Mouse (Mus musculus): ENCODE data around the gene Sik1. TPM values are rescaled to one million over a fixed set of nuclear protein-coding genes. Genes with fewer than 3 reads are reported as not detected.

The Sik1 gene
- total RNA-seq, 2 experiments from 2014 or later, result 23.5 to 27.8 TPM

- no peak for DNase-seq (ENCODE audit: low spot score)
These were observed 21.2 kb upstream of the Sik1 start for GRCm38 (mm10) chr17:31876775-31877174.

GRCm38 (mm10) chr17:31875326-31875930, 19.8 kb upstream of the Sik1 start:
- DNase-seq (ENCODE audit: low spot score), result no peak

GRCm38 (mm10) chr17:31874691-31875090, 19.1 kb upstream of the Sik1 start:
- DNase-seq (ENCODE audit: low spot score), result no peak

GRCm38 (mm10) chr17:31873973-31874372, 18.4 kb upstream of the Sik1 start:
- DNase-seq (ENCODE audit: low spot score), result peak; percentile 71

- no peak for DNase-seq (ENCODE audit: low spot score)
These were observed 17.7 kb upstream of the Sik1 start for GRCm38 (mm10) chr17:31873185-31873870.

- no peak for DNase-seq (ENCODE audit: low spot score)
These were observed 17.2 kb upstream of the Sik1 start for GRCm38 (mm10) chr17:31872826-31873165.

GRCm38 (mm10) chr17:31871968-31872825, 16.6 kb upstream of the Sik1 start:
- no peak for DNase-seq (ENCODE audit: low spot score)

- no peak for DNase-seq (ENCODE audit: low spot score)
These were observed 15.4 kb upstream of the Sik1 start for GRCm38 (mm10) chr17:31870931-31871421.

GRCm38 (mm10) chr17:31870446-31870845, 14.8 kb upstream of the Sik1 start:
- DNase-seq (ENCODE audit: low spot score), result no peak

GRCm38 (mm10) chr17:31868076-31868475, 12.5 kb upstream of the Sik1 start:
- DNase-seq (ENCODE audit: low spot score), result no peak

- DNase-seq (ENCODE audit: low spot score), result no peak
These were observed 11.5 kb upstream of the Sik1 start for GRCm38 (mm10) chr17:31867061-31867460.

- DNase-seq (ENCODE audit: low spot score), result no peak
These were observed 10.0 kb upstream of the Sik1 start for GRCm38 (mm10) chr17:31865636-31866035.

- DNase-seq (ENCODE audit: low spot score), result no peak
These were observed 9.3 kb upstream of the Sik1 start for GRCm38 (mm10) chr17:31864666-31865450.

GRCm38 (mm10) chr17:31863151-31863815, 7.7 kb upstream of the Sik1 start:
- DNase-seq (ENCODE audit: low spot score), result no peak

GRCm38 (mm10) chr17:31862136-31862535, 6.5 kb upstream of the Sik1 start:
- DNase-seq (ENCODE audit: low spot score), result no peak

GRCm38 (mm10) chr17:31861661-31862060, 6.1 kb upstream of the Sik1 start:
- DNase-seq (ENCODE audit: low spot score), result no peak

GRCm38 (mm10) chr17:31860856-31861255, 5.3 kb upstream of the Sik1 start:
- DNase-seq (ENCODE audit: low spot score), result no peak

GRCm38 (mm10) chr17:31859367-31859766, 3.8 kb upstream of the Sik1 start:
- no peak for DNase-seq (ENCODE audit: low spot score)

GRCm38 (mm10) chr17:31858786-31859185, 3.2 kb upstream of the Sik1 start:
- DNase-seq (ENCODE audit: low spot score), result no peak

- no peak for DNase-seq (ENCODE audit: low spot score)
These were observed 2.4 kb upstream of the Sik1 start for GRCm38 (mm10) chr17:31857903-31858426.

- no peak for DNase-seq (ENCODE audit: low spot score)
These were observed 1.6 kb upstream of the Sik1 start for GRCm38 (mm10) chr17:31857251-31857650.
